Mouse (Mus musculus): Measurements from ENCODE around the gene Galt. TPM values are rescaled to one million over a fixed set of nuclear protein-coding genes. Genes with fewer than 3 reads are reported as not detected.
"Not testable (repeated sequence)": the region's sequence is repeated elsewhere in the genome, so short reads cannot be mapped to it uniquely, and the experiment has no call there.

The Galt gene
- total RNA-seq, 2 experiments from 2014 or later: 27.0 to 41.1 TPM

DNA sequence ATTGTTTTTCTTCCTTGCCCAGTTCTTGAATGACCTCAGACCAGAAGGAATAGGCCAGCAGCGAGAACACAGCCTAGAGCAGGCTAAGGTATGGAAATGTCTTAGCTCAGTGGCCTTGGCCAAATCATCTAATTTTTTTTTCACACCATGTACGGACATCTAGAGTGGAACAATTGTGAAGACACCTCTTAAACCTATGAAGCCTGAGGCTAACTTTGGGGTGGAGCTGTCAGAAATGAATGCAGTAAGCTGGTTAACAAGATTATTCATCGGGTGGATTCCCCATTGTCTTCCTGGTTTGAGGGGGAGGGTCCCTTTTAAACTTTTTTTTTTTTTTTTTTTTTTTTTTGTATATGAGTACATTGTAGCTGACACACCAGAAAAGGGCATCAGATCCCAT is 19.5 kb downstream of the Galt start:
- H3K4me3 ChIP-seq: peak overlapping the region; percentile 72
- intact Hi-C loops (cut with DNase I); DNase-seq: not testable (repeated sequence)
- peak overlapping the region; percentile 84 for H3K27ac ChIP-seq

DNA sequence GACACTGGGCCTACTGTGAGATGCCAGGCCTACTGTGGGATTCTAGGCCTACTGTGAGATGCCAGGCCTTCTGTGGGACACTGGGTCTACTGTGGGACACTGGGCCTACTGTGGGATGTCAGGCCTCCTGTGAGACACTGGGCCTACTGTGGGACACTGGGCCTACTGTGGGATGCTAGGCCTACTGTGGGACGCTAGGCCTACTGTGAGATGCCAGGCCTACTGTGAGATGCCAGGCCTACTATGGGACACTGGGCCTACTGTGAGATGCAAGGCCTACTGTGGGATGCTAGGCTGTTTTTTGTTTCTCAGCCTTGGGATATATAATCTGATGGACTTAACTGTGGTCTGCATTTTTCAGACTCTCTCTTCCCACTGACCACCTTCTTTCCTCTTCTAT is 20.8 kb downstream of the Galt start:
- intact Hi-C loops (cut with DNase I); H3K4me3 ChIP-seq; DNase-seq; H3K27ac ChIP-seq: not testable (repeated sequence)

DNA sequence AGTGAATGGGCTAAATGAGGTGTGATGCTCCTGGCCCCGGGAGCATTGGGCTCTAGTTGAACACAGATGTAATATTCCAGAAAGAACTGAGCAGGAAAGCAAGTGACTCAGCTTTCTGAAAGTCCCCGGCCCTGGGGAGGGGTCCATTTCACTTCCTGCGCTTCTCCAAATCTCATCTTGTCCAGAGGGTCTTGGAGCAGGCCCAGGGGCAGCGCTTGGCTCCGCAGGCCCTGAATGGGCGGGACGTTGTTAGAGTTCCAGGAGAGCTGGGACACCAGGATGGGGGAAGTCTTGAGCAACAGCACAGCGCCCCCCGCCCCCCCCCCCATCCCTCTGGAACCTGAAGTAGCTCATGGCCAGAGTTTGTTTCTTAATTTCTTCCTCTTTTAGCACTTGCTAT is 26.2 kb downstream of the Galt start:
- intact Hi-C loops (cut with DNase I); H3K4me3 ChIP-seq: not testable (repeated sequence)
- peak overlapping the region; percentile 31; the same call in 1 of the 2 replicates for H3K27ac ChIP-seq
- DNase-seq: peak; percentile 60

- Histone ChIP-seq H3K27ac (peak overlapping the region; percentile 51; the same call in 1 of the 2 replicates), H3K4me3 (peak overlapping the region; percentile 7)
- intact Hi-C loops (cut with DNase I); DNase-seq: not testable (repeated sequence)
These were observed 26.9 kb downstream of the Galt start for GRCm38 (mm10) chr4:41781748-41782485.

DNA sequence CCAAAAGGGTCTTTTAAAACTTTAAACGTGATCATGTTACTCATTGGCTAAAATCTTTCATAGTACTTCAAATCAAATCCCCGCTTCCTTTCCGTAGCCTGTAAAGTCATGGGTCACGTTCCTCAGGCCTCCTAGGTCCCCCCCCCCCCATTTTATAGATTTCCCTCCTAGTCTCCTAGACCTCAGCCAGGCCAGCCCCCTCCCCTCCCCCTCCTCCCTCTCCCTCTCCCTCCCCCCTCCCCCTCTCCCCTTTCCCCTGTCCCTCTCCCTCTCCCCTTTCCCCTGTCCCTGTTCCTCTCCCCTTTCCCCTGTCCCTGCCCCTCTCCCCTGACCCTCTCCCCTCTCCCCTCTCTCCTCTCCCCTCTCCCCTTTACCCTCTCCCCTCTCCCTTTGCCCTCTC is 27.7 kb downstream of the Galt start:
- DNase-seq; H3K4me3 ChIP-seq; H3K27ac ChIP-seq; intact Hi-C loops (cut with DNase I): not testable (repeated sequence)

DNA sequence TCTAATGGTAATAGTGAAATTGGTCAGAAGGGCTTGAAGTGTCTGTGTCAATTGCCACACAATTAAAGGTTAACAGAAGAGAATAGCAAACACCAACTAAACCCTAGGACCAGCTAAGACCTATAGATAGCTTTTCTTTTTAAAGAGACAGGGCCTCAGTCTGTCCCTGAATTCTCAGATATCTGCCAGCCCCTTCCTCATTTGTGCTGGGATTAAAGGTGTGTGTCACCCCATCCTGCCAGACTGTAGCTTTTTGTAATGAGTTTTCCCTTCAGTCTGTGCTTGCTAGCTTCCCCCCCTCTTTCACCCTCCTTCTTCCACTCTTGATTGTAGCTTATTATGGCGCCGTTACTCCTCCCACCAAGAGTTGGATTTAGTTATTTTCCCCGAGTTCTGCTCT is 28.2 kb downstream of the Galt start:
- H3K4me3 ChIP-seq; intact Hi-C loops (cut with DNase I); DNase-seq: not testable (repeated sequence)

More for the DNA sequence above, 28.2 kb downstream of the Galt start:
- not testable (repeated sequence) for H3K27ac ChIP-seq

Other genes starting within 250 kb of the Galt start
- under 1 TPM in 1 of 2 experiments, not detected in 1; 0.67 TPM for gene 1110017D15Rik, start 237.9 kb upstream of the Galt start, total RNA-seq (2021)
- 10 to 100 TPM; 18.0 to 24.3 TPM for gene Fam219a, start 185.7 kb upstream of the Galt start, total RNA-seq (2021)
- under 1 TPM; 0.56 to 0.59 TPM for gene Dnaic1, start 185.5 kb upstream of the Galt start, total RNA-seq (2021)
- gene Enho, start 114.9 kb upstream of the Galt start, total RNA-seq (2021): 10 to 100 TPM in 1 of 2 experiments, 1 to 10 TPM in 1; 9.1 to 11.9 TPM
- gene Cntfr, start 58.1 kb upstream of the Galt start, total RNA-seq (2021): 10 to 100 TPM; 27.3 to 55.3 TPM
- 10 to 100 TPM; 33.3 to 73.4 TPM for gene Il11ra1, start 55.2 kb upstream of the Galt start, total RNA-seq (2021)
- gene Rpp25l, start 41.7 kb upstream of the Galt start, total RNA-seq (2021): 10 to 100 TPM; 50.1 to 58.4 TPM
- gene Dctn3, start 32.1 kb upstream of the Galt start, total RNA-seq (2021): 10 to 100 TPM; 40.6 to 42.4 TPM
- gene Arid3c, start 24.1 kb upstream of the Galt start, total RNA-seq (2021): not detected
- 10 to 100 TPM in 1 of 2 experiments, 1 to 10 TPM in 1; 8.2 to 13.3 TPM for gene Sigmar1, start 929 bp downstream of the Galt start, total RNA-seq (2021)
- gene Ccl27a, start 19.0 kb downstream of the Galt start, total RNA-seq (2021): 10 to 100 TPM; 15.4 to 19.2 TPM
- not detected for gene Gm21541, start 148.4 kb downstream of the Galt start, total RNA-seq (2021)
- 1 to 10 TPM in 1 of 2 experiments, not detected in 1; 1.4 TPM for gene Gm20878, start 186.3 kb downstream of the Galt start, total RNA-seq (2021)
- under 1 TPM in 1 of 2 experiments, not detected in 1; 0.08 TPM for gene Fam205a4, start 210.8 kb downstream of the Galt start, total RNA-seq (2021)

All from gastrocnemius, adult 2 months (tissue).